Mouse (Mus musculus): ENCODE data around the gene Vps13c.

Gene Vps13c

GRCm38 (mm10) chr9:68022311-68023043 is 182.3 kb downstream of the Vps13c start:
- no peak for DNase-seq (ENCODE audit: low read depth, low spot score)

GRCm38 (mm10) chr9:68028631-68029030 is 188.4 kb downstream of the Vps13c start:
- DNase-seq (ENCODE audit: low read depth, low spot score), result no peak

GRCm38 (mm10) chr9:68033771-68034170 is 193.6 kb downstream of the Vps13c start:
- DNase-seq (ENCODE audit: low read depth, low spot score), result no peak
